Mouse (Mus musculus): Measurements from ENCODE around the gene Olfr1378.

The Olfr1378 gene

GRCm38 (mm10) chr11:50966230-50966629 is at the start of gene Olfr1378:
Gene Olfr1378 (plus strand): TSS chr11:50966530.
- in situ Hi-C loops (cut with MboI; ENCODE audit: low pct_unique_long_range_greater_than_20kb in 1 of 2, low sequenced_read_pairs in 2 of 2, unreplicated experiment in 1 of 2), result no loop called here

- in situ Hi-C loops (cut with MboI; ENCODE audit: low pct_unique_long_range_greater_than_20kb in 1 of 2, low sequenced_read_pairs in 2 of 2, unreplicated experiment in 1 of 2), result loop anchor here (25.0 kb wide), 2 partner anchors 332 to 607 kb away; partner anchors contain the start of genes BC049762 (in 1 of the 2) and Clk4 (in 1 of the 2)
These were observed 35.8 kb upstream of the Olfr1378 start for GRCm38 (mm10) chr11:50930469-50931014.

GRCm38 (mm10) chr11:50931021-50931420 is 35.3 kb upstream of the Olfr1378 start:
- in situ Hi-C loops (cut with MboI; ENCODE audit: low pct_unique_long_range_greater_than_20kb in 1 of 2, low sequenced_read_pairs in 2 of 2, unreplicated experiment in 1 of 2), result loop anchor here (25.0 kb wide), 2 partner anchors 331 to 606 kb away; partner anchors contain the start of genes BC049762 (in 1 of the 2) and Clk4 (in 1 of the 2)

GRCm38 (mm10) chr11:50931451-50931866 is 34.9 kb upstream of the Olfr1378 start, which contains the start of gene Zfp354b:
Gene Zfp354b (minus strand): TSS chr11:50931633.
- in situ Hi-C loops (cut with MboI; ENCODE audit: low pct_unique_long_range_greater_than_20kb in 1 of 2, low sequenced_read_pairs in 2 of 2, unreplicated experiment in 1 of 2), result loop anchor here (25.0 kb wide), 2 partner anchors 331 to 606 kb away; partner anchors contain the start of genes BC049762 (in 1 of the 2) and Clk4 (in 1 of the 2)

GRCm38 (mm10) chr11:50932040-50932439 is 34.3 kb upstream of the Olfr1378 start:
- in situ Hi-C loops (cut with MboI; ENCODE audit: low pct_unique_long_range_greater_than_20kb in 1 of 2, low sequenced_read_pairs in 2 of 2, unreplicated experiment in 1 of 2), result loop anchor here (25.0 kb wide), 2 partner anchors 330 to 605 kb away; partner anchors contain the start of genes BC049762 (in 1 of the 2) and Clk4 (in 1 of the 2)

GRCm38 (mm10) chr11:50938435-50938834 is 27.9 kb upstream of the Olfr1378 start:
- in situ Hi-C loops (cut with MboI; ENCODE audit: low pct_unique_long_range_greater_than_20kb in 1 of 2, low sequenced_read_pairs in 2 of 2, unreplicated experiment in 1 of 2), result loop anchor here (25.0 kb wide), 2 partner anchors 324 to 599 kb away; partner anchors contain the start of genes BC049762 (in 1 of the 2) and Clk4 (in 1 of the 2)

GRCm38 (mm10) chr11:50939621-50940366 is 26.5 kb upstream of the Olfr1378 start:
- in situ Hi-C loops (cut with MboI; ENCODE audit: low pct_unique_long_range_greater_than_20kb in 1 of 2, low sequenced_read_pairs in 2 of 2, unreplicated experiment in 1 of 2), result loop anchor here (5.0 to 25.0 kb wide), 4 partner anchors 113 to 598 kb away; partner anchors contain the start of genes BC049762 (in 1 of the 2), Clk4 (in 1 of the 2) and Zfp354a (in 1 of the 2)

- in situ Hi-C loops (cut with MboI; ENCODE audit: low pct_unique_long_range_greater_than_20kb in 1 of 2, low sequenced_read_pairs in 2 of 2, unreplicated experiment in 1 of 2), result loop anchor here (5.0 to 25.0 kb wide), 4 partner anchors 110 to 595 kb away; partner anchors contain the start of genes BC049762 (in 1 of the 2), Clk4 (in 1 of the 2) and Zfp354a (in 1 of the 2)
These were observed 23.9 kb upstream of the Olfr1378 start for GRCm38 (mm10) chr11:50942386-50942785.

- in situ Hi-C loops (cut with MboI; ENCODE audit: low pct_unique_long_range_greater_than_20kb in 1 of 2, low sequenced_read_pairs in 2 of 2, unreplicated experiment in 1 of 2), result loop anchor here (5.0 to 25.0 kb wide), 4 partner anchors 109 to 594 kb away; partner anchors contain the start of genes BC049762 (in 1 of the 2), Clk4 (in 1 of the 2) and Zfp354a (in 1 of the 2)
These were observed 22.8 kb upstream of the Olfr1378 start, which contains the start of gene 4933414I15Rik for GRCm38 (mm10) chr11:50943506-50943905. Gene 4933414I15Rik (minus strand): TSS chr11:50943765.

GRCm38 (mm10) chr11:50952290-50952689 is 14.0 kb upstream of the Olfr1378 start:
- in situ Hi-C loops (cut with MboI; ENCODE audit: low pct_unique_long_range_greater_than_20kb in 1 of 2, low sequenced_read_pairs in 2 of 2, unreplicated experiment in 1 of 2), result no loop called here

- in situ Hi-C loops (cut with MboI; ENCODE audit: low pct_unique_long_range_greater_than_20kb in 1 of 2, low sequenced_read_pairs in 2 of 2, unreplicated experiment in 1 of 2), result no loop called here
These were observed 12.7 kb upstream of the Olfr1378 start, which contains the start of gene Prop1 for GRCm38 (mm10) chr11:50953665-50954064. Gene Prop1 (minus strand): TSS chr11:50953765.

GRCm38 (mm10) chr11:50964886-50965285 is 1.4 kb upstream of the Olfr1378 start:
- in situ Hi-C loops (cut with MboI; ENCODE audit: low pct_unique_long_range_greater_than_20kb in 1 of 2, low sequenced_read_pairs in 2 of 2, unreplicated experiment in 1 of 2), result no loop called here

GRCm38 (mm10) chr11:50977216-50977615 is 10.9 kb downstream of the Olfr1378 start:
- in situ Hi-C loops (cut with MboI; ENCODE audit: low pct_unique_long_range_greater_than_20kb in 1 of 2, low sequenced_read_pairs in 2 of 2, unreplicated experiment in 1 of 2), result no loop called here

- in situ Hi-C loops (cut with MboI; ENCODE audit: low pct_unique_long_range_greater_than_20kb in 1 of 2, low sequenced_read_pairs in 2 of 2, unreplicated experiment in 1 of 2), result no loop called here
These were observed 15.3 kb downstream of the Olfr1378 start, which contains the start of gene Olfr1377 for GRCm38 (mm10) chr11:50981667-50982066. Gene Olfr1377 (plus strand): TSS chr11:50981967.

- in situ Hi-C loops (cut with MboI; ENCODE audit: low pct_unique_long_range_greater_than_20kb in 1 of 2, low sequenced_read_pairs in 2 of 2, unreplicated experiment in 1 of 2), result no loop called here
These were observed 37.0 kb downstream of the Olfr1378 start, which contains the start of gene Olfr51 for GRCm38 (mm10) chr11:51003296-51003695. Gene Olfr51 (plus strand): TSS chr11:51003596.

- in situ Hi-C loops (cut with MboI; ENCODE audit: low pct_unique_long_range_greater_than_20kb in 1 of 2, low sequenced_read_pairs in 2 of 2, unreplicated experiment in 1 of 2), result no loop called here
These were observed 45.5 kb downstream of the Olfr1378 start for GRCm38 (mm10) chr11:51011821-51012220.

GRCm38 (mm10) chr11:51013936-51014335 is 47.6 kb downstream of the Olfr1378 start, which contains the start of gene Olfr54:
Gene Olfr54 (plus strand): TSS chr11:51014236.
- in situ Hi-C loops (cut with MboI; ENCODE audit: low pct_unique_long_range_greater_than_20kb in 1 of 2, low sequenced_read_pairs in 2 of 2, unreplicated experiment in 1 of 2), result no loop called here

- in situ Hi-C loops (cut with MboI; ENCODE audit: low pct_unique_long_range_greater_than_20kb in 1 of 2, low sequenced_read_pairs in 2 of 2, unreplicated experiment in 1 of 2), result no loop called here
These were observed 50.0 kb downstream of the Olfr1378 start for GRCm38 (mm10) chr11:51016341-51016740.

All from mouse embryonic stem cell (cell line).